Mouse (Mus musculus) common myeloid progenitor, adult 5-6 weeks (primary cell): ENCODE results near the gene Gm27021. TPM values are rescaled to one million over a fixed set of nuclear protein-coding genes. Genes with fewer than 3 reads are reported as not detected.
A peak's percentile ranks its signal among the peaks of the same experiment; 100 is the strongest.

Experiments used
- ATAC-seq: replicated peaks from 2 replicates; pipeline ENCODE4 v1.8.0; 2016; ENCODE audit warnings: low read depth, mild to moderate bottlenecking, moderate TSS enrichment, inconsistent platforms; ENCODE audit not compliant: poor library complexity, severe bottlenecking
- total RNA-seq: library from RNA; stranded (forward); fragments of 200-1000, 187-1606 nt; gene quantifications from 2 replicates; pipeline ENCODE4 v1.2.3, GENCODE M21; 2017

Gm27021 gene
- not detected in 2 replicates for total RNA-seq

DNA sequence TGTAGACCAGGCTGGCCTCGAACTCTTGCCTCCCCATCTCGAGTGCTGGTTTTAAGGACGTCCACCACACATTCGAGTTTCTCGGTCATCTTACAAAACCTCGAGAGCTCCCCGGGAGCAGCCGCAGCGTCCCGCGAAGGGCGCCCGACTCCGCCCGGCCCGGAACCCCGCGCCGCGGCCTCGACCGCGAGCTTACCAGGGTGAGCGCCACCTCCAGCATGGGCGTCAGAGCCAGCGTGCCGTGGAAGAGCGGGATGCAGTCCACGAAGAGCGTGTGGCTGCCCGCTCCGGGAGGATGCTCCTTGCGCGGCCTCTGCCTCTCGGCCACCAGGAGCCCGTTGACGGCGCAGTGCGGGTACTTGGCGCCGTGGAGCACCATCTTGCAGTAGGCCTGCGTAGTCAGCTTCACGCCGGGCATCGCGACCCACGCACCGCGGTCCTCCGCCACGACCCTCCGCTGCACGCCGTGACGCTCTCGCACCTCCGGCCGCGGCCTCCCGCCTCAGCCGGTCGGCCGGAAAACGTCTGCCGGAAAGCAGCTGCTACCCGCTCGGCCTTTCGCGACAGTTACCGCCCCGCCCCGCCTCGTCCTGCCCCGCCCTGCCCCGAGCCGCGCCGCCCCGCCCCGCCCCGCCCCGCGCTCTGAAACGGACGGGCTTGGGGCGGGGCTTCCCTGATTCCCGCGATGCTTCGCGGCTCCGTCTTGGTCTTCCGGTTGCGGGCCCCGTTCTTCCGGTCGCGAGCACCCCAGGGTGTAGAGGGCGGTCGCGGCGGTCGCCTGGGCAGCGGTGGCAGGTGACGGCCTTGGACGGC, at the start of gene Gm27021, which contains the start of gene Cox4i1:
Gm27021 (minus strand) TSS at position 519 of the 813 bp plus-strand sequence.
Cox4i1 (plus strand) TSS at position 662 of the 813 bp plus-strand sequence.
- ATAC-seq: peak; percentile 82

DNA sequence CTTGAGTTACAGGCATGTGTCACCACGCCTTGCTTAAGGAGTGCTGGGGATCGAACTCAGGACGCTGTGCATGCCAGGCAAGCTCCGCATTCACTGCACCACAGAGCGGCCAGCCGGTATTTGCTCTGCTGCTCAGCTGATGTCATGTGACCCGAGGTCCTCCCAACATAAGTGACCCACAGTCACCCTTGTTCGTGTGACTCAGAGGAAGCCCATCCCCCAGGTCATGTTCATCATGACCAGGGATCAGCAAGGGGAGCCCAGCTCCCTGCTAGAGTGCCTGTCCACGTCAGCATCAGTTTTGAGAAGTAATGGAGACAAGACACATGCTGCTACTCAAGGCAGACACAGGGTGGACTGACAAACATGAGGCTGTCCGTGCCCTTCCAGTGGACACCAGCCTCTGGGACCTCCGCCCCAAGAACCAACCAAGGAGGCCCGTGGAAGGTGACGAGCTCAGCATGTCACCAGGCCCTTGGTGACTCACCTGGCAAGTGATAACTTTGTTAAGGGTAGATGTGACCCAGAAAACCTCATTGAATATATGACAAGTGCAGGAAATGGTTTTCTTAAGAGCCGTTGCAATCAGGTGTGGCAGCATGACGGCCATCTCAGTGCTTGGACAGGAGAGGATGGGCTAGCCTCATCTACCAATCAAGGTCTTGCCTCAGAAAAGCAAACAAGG, 48.3 kb upstream of the Gm27021 start:
- ATAC-seq: no peak

DNA sequence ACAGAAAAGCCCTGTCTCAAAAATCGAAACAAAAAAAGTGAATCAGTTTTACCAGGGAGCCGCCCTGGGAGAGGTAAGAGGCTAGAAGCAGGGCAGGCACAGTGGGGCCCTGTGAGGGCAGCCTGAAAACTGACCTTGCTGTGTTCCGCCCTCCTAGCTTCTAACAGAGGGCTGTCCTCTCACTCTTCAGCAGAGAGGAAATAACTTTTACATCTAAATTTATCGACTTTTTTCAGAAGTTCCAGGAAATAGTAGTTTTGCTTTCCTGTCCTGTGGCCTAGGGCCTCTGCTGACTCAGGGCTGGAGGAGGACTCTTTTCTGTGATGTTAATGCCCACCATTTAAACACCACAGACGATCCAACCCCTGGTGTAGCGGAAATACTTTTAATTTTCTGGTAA, 47.3 kb upstream of the Gm27021 start:
- ATAC-seq: peak; percentile 68

DNA sequence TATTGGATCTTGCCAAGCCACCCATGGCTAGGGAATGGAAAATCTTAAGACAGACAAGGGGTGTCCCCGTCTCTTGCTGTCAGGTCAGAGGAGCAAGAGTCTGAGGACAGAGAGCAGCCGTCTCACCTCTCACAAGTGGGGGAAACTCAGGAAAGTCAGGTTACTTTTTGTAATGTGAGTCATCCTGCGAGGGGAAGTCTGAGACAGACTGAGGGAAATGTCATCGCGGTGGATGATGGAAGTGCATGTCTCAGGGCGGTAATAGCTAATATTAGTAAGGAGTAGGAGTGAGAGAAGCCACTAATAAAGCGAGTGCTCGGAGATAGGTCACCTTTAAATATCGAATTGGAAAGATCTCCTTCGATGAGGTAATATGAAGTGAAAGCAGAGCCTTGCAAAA, 41.3 kb upstream of the Gm27021 start:
- ATAC-seq: no peak

DNA sequence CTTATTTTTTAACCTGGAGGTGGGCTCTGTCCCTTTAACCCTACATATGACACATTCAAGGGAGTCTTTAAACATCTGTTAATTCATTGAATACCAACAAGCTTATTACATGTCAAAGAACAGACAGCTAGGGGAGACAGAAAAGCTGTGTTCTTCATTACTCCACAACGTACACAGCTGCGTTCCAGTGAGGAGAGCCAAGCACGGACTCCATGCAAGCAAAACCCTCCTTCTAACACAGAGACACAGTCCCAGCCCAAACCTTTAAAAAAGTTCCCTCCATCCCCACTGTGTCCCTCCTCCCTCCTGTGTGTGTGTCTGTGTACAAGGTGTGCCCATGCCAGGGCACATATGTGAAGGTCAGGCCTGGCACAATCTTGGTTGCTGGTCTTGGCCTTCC, 38.3 kb upstream of the Gm27021 start:
- no peak for ATAC-seq

DNA sequence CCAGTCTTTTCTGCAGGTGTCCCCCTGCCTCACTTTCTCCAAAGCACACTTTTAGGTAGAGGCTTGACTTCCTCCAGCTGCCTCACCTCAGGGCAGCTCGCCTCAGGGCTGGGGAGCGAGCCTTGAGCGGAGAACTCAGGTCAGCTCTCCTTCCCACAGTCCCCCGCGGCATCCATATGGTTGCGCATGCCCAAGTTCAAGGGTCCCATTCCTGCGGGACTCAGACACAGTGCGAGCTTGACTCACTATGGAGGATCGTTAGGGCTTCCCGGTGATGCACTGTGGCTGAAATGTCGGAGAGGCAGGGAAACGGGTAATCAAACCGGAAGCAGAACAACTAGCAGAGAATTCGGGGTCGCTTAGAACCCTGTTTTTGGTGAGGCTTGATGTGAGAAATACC, 37.3 kb upstream of the Gm27021 start:
- no peak for ATAC-seq

DNA sequence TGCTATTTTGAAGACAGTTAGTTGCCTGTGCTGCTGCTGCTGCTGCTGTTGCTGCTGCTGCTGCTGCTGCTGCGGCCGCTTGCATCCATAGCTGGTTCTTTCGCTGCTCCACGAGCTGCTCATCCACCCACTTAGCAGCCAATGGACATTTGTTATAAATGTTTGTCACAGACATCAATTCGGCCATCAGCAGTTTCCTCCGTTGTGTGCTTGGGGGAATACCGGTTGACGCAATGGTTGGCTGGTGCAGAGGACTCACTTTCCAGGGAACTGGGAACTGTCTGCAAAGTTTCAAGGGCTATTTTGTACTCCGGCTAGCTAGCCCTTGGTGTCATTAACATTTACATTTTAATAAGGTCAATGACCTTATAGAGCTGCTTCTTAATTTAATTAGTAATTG, 36.3 kb upstream of the Gm27021 start:
- no peak for ATAC-seq

DNA sequence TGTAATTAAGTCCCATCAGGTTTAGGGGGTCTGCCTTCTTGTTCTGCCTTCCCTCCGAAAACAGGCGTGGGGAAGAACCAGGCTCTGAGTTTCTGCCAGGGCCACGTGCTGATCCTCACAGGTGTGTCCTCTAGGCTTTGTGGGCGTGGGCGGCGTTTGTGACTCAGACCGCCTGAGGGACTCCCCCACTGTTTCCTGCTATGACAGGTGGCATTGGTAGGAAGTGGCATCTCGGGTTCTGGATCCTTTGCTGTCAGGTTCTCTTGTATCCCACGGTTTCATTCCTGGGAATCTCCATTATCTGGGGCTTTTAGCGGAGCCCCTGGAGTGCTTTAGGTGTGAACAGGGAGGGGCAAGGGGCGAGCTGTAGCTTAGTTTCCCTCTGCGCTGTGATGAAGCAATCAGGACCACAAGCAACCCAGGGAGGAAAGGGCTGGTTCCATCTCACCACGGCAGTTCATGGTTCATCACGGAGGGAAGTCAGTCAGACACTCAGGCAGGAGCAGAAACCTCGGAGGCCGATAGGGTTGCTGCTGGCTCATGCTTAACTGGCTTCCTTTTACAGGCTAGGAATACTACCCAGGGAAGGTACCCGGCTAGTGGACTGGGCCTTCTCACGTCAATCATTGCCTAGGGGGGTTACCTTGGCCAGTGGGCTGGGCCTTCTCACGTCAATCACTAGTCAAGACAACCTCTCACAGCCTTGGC, 34.0 kb upstream of the Gm27021 start:
- ATAC-seq: peak; percentile 74

DNA sequence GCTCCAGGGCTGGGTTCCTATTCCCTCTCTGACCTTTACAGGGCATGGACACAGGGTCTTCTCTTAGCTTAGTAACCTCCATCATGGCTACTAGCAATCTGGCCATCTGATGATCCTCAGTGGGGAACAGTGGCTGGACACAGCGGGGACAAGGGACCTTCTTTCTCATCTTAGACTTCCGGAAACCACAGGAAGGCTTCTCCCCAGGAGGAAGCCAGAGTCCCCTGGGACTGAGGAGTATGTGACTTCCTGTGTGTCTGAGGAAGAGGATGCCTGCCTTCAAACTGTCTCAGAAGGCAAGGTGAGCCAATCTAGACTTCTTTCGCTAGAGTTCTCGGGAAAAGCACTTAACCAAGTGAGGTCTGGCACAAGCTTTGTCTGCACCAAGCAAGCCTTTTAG, 32.2 kb upstream of the Gm27021 start:
- no peak for ATAC-seq

DNA sequence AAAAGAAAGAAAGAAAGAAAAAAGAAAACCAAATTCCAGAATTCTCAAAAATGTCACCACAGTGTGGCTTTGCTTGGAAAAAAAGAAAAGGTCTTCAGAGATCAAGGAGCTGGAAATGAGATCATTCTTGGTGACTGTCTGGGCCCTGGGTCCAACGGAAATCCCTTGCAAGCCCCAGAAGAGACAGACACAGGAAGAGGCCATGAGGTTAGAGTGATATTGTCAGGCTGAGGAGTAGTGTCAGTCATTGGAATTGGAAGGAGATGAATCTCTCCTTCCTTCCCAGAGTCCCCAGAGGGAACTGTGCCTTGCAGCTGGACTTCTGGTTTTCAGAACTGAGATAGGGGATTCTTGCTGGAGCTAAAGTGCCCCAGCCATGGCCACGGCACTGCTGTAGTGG, 31.7 kb upstream of the Gm27021 start:
- no peak for ATAC-seq

DNA sequence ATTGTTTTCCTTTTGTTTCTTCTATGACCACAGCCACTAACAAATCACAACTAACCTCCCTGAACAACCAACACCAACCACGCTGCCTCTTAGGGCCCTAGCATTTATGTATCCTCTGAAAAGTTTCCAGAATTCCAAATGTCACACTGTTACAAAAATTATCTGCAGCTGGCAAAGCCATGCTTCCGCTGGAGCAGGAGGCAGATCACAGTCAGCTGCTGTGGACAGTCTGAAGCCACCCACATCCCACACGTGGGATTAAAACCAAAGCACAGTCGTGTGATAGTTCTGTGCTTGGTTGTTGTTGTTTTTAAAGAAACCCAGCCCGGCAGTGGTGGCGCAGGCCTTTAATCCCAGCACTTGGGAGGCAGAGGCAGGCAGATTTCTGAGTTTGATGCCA, 31.2 kb upstream of the Gm27021 start:
- no peak for ATAC-seq

DNA sequence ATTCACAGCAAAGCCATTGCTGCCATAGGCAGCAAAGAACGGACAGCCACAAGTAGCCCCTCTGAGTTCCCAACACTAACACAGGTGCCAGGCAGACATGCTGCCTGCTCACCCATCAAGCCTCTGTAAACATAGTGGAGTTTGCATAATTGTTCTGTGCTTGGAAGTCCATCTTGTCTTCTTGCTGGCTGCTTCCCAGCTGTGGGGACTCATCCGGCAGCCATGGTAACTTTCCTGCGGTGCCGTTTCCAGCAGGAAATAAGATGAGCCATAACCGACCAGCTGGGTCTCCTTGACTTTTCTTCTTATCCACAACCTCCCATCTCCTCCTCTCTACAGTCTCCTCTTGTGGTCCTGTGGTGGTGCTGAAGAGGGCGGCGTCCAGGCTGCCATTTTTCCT, 30.5 kb upstream of the Gm27021 start:
- ATAC-seq: no peak

DNA sequence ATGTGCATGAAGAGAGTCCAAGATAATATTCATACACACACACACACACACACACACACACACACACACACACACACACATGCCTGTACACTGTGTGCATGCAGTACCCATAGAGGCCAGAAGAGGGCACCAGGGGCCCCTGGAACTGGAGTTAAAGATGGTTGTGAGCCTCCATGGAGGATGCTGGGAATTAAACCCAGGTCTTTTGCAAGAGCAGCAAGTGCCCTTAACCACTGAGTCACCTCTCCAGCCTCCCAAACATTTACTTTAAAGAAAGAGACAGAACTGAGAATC, 30.0 kb upstream of the Gm27021 start:
- no peak for ATAC-seq

DNA sequence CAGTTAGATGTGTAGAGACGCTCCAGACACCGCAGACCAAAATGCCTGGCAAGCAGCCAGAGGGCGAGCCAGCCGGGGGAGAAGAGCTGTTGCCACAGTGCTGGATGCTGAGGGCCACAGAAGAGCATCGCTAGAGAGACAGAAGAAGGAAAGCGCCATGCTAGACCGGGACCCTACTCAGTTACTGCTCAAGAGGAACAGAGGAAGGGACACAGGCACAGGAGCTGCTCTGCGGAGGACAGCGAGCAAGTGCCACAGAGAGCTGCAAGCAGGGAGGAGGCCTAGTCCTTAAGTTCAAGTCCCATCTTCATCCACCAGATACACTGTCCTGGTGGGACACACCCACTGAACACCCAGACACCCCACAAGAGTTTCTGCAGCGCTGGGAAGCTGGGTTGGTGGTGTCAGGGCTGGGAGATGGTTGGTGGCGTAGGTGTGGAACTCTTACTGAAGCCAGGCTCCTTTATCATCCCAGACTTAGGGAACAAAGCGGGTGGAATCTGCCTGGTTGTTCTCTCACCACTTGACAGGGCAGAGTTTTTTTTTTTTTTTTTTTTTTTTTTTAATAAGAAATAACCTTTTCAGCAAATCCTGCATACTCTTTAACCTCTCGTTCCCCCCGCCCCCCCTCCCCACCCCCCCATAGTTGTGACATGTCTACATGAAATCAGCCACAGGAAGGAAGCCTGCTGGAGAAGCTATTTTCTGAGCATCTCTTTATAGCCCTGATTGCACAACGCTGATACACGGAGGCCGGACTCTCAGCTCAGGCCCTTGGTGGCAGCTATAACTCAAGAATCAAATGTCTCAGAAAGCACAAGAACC, 29.5 kb upstream of the Gm27021 start:
- peak; percentile 64 for ATAC-seq

DNA sequence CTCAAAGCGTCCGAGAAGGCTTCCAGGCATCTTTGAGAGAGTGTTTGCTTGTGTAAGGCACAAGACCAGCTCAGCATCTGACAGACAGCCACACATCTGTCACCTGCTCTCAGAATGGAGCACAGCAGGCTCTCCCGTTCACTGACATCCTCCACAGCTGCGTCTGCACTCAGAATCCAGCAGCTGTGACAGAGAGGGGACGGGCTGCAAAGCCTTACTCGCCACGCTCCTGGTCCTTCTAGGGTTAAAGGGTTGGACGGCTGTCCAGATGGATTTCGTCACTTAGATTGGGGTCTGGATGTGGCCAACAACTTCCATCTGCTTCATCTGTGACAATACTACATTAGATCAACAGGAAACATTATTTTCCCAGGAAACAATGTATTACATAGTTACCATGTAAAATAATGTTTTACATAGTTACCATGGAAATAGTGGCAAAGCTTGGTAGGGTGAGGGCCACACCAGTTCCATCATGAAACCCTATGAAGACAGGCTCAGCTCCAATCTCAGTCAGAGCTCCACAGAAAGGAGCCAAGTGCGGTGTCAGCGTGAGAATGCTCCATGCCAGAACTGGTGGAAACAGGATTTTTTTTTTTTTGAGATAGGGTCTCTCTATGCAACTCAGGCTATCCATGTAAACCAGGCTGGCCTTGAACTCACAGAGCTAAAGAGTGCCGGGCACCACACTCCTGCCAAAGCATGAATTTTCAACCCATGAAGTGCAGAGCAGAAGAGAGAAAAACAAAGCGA, 28.7 kb upstream of the Gm27021 start:
- ATAC-seq: peak; percentile 6; the same call in 1 of the 2 replicates

DNA sequence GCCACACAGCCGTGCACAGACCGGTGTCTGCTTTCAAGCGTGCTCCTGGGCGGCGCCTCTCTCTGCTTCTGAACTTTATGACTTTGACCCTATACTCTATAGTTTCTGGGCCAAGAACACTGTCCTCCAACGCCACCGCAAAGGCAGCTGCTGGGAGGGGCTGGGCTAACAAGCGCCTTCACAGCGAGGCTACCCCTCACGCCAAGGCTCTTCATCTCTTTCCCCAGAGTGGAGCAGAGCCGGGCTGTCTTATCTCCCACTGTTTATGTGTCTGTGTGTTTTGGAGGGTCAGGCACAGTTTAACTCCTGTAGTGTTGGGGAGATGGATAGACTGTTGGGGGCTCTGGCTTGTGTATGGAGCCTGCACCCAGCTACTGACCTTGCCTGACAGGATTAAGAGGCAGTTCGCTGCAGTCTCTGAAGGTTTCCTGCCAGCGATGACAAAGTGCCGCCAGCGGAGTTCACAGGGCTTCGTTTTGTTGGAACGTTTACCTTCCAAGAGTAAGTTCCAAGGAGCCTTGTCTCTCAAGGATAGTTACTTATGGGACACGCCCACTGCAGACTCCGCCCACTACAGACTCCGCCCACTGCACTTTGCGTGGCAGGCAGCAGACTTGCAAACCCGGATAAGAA, 26.1 kb upstream of the Gm27021 start:
- ATAC-seq: peak; percentile 57

DNA sequence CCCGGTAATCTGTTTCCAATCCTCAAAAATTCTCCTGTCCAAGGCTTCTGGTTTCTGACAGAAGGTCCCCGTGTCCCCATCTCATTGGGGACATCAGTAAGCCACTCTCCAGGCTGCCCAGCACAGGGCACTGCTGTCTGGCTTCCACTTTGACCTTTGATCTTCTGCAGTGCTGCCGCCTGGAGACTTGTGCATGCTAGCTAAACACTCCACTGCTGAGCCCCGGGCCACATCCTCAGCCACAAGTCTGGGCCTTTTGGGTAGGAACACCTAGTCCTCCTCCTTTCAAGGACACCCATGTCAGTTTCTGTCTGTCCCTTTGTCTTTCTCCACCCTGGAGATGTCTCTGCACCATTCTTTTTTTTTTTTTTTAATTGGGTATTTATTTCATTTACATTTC, 25.1 kb upstream of the Gm27021 start:
- no peak for ATAC-seq

DNA sequence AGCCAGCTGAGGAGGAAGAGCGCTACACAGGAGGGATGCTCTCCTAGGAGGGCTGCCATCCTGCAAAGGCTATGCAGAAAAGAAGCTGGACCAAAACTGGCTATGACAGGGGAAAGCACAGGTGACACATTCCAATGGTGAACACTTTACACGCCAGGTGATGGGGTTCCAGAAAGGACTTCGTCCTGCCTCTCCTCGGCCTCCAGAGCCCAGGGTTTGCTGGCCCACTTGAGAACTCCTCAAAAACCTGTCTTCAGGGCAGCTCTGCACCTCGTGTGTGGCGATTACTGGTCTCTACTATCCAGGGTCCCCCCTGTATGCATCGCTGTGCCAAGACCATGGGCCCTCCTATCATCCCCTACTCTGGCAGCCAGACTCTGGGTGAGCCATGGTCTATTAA, 20.6 kb upstream of the Gm27021 start:
- no peak for ATAC-seq

DNA sequence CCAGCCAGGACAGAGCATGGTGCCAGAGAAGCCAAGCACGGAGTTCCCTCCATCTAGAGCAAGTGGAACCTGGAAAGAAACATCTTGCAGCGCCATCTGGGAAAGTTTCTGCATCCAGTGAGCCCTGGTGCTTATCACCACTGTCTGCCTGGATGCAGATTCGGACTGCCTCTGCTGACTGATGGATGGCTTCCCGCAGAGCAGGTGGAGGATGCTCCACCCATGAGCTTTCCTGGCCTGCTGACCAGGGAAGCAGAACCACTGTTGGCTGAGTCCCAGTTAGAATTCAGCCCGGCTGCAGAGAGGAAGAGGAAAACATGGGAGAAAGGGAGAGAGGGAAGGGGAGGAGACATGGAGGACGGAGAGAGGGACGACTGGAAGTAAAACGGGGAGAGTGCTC, 19.9 kb upstream of the Gm27021 start:
- no peak for ATAC-seq
